Mouse (Mus musculus) testis, postnatal 14 days (tissue): ENCODE data around the gene Asap3.

Experiments used
- DNase-seq: peaks from one replicate; pipeline ENCODE4 v3.0.0; 2021; ENCODE audit warnings: low spot score

Gene Asap3

GRCm38 (mm10) chr4:136181367-136181766, 24.8 kb upstream of the Asap3 start:
- DNase-seq, result no peak

- DNase-seq, result no peak
Observed at GRCm38 (mm10) chr4:136185375-136185774, 20.8 kb upstream of the Asap3 start.

DNA sequence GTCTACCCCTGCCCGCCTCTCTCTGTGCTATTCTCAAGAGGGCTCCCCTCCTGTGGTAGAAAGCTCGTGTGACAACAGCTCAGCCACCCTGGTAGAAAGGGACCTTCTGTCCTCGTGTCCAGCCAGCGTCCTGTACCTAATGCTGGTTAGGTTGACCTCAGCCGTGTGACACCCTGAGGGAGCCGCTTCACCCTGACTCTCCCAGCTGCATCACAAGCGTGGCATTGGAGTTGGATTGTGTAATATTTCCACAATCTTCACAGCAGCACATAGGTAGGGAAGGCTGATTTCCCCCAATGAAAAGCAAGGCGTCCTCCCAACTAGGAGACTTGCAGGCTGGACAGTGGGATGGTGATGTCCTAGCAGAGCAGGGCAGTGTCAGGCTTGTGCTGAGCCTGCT, 19.9 kb upstream of the Asap3 start:
- DNase-seq, result no peak

DNA sequence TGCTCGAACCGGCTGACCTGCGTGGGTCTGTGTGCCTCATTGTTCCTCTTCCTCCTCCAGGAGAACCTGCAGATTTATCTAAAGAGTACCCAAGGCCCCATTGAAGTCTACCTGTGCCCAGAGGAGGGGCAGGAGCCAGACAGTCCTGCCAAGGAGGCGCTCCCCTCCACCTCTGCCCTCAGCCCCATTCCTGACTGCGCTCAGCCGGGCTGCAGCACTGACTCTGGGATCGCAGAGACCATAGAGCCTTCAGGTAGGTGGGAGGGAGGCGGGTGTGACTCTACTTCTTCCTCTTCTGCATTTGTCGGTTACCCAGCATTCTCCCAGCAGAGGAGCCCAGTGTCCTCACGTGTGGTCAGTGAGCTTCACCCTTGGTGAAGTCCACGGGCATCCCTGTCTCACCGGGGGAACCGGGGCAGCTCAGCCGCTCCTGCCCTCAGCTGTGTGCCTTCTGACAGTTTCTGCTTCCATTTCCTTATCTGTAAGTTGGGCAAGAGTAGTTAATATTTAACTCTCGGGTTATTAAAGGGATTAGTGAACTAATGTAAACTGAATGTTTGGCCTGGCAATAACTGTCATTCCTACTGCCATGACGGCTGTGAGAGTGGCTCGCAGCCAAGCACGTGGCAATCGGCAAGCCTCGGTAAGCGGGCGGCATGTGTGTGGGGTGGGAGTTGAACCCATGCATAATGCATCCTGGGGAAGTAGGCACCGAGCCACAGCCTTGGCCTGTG, 19.3 kb upstream of the Asap3 start:
- no peak for DNase-seq

DNA sequence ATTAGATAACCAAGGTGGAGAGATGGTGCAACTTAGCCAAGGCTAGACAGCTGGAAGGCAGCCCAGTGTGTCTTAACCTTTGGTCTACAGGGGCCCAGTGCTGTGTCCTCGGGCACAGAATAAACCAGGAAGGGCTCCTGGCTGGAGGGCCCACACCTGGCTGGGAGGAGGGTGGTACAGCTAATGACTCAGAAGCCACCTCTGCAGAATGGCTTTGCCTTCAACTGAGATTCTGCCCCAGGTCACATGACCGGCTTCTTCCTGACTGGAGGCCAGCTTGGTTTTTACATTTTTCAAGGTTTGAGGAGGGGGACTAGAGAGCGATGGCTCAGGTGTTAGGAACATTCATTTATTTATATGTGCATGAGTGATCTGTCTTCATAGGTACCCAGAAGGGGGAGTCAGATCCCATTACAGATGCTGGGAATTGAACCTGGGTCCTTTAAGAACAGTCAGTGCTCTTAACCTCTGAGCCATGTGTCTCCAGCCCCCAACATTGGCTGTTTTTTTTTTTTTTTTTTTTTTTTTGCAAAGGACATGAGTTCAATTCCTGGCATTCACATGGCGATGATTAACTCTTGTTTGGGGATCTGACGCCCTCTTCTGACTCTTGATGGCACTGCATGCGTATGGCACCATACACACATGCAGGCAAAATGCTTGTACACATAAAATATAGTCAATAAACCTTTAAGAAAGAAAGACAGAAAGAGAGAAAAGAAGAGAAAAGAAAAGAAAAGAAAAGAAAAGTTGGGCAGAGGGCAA, 17.0 kb upstream of the Asap3 start:
- no peak for DNase-seq

- no peak for DNase-seq
Observed at GRCm38 (mm10) chr4:136189912-136190311, 16.3 kb upstream of the Asap3 start.

GRCm38 (mm10) chr4:136193571-136193970, 12.6 kb upstream of the Asap3 start:
- no peak for DNase-seq

DNA sequence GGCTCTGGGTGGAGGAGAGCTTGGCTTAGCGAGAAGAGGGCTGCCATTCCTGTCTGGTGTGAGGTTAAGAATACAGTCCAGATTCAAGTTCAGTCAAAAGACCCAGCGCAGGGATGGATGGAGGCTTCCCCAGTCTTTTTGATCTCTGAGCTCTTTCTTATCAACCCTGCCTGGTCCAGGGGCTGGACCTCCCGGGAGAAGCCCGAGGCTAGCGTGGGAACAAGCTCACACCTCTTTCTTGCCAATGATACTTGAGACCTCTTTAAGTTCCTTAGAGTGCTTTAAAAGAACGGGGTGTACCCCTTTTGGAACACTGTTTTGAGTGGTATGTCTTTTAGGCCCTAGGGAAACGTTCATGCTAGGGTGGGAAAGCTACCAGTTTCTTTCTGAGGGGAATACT, 11.1 kb upstream of the Asap3 start:
- DNase-seq, result no peak

- no peak for DNase-seq
Observed at GRCm38 (mm10) chr4:136195629-136196028, 10.5 kb upstream of the Asap3 start.

- DNase-seq, result no peak
Observed at GRCm38 (mm10) chr4:136196201-136196600, 10.0 kb upstream of the Asap3 start.

- DNase-seq, result no peak
Observed at GRCm38 (mm10) chr4:136198846-136199245, 7.3 kb upstream of the Asap3 start.

- DNase-seq, result no peak
Observed at GRCm38 (mm10) chr4:136199562-136200292, 6.4 kb upstream of the Asap3 start.

DNA sequence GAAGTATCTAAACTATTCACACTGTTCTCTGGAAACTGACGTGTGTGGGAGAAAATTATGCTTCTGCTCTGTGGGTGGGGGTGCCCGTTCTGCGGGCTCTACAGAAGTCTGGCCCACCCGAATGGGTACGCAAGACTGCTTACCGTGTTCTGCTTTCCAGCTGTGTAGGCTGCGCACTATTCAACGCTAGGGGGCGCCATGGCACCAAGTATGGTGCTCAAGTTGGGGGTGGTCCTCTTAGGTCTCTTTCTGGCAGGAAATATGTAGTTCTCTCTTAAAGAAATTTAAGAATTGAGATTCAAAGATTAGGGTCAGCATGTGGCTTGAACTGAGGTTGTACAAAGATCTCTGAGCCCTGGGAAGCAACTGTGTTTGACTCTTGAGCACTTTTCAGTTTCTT, 3.7 kb upstream of the Asap3 start:
- DNase-seq, result peak; percentile 75

- DNase-seq, result no peak
Observed at GRCm38 (mm10) chr4:136204775-136205174, 1.4 kb upstream of the Asap3 start.

- no peak for DNase-seq
Observed at GRCm38 (mm10) chr4:136206943-136207342, 778 bp downstream of the Asap3 start.

- no peak for DNase-seq
Observed at GRCm38 (mm10) chr4:136210931-136211330, 4.8 kb downstream of the Asap3 start.

GRCm38 (mm10) chr4:136213629-136214028, 7.5 kb downstream of the Asap3 start:
- DNase-seq, result no peak

- no peak for DNase-seq
Observed at GRCm38 (mm10) chr4:136214828-136215227, 8.7 kb downstream of the Asap3 start.

GRCm38 (mm10) chr4:136215576-136215975, 9.4 kb downstream of the Asap3 start:
- DNase-seq, result no peak

DNA sequence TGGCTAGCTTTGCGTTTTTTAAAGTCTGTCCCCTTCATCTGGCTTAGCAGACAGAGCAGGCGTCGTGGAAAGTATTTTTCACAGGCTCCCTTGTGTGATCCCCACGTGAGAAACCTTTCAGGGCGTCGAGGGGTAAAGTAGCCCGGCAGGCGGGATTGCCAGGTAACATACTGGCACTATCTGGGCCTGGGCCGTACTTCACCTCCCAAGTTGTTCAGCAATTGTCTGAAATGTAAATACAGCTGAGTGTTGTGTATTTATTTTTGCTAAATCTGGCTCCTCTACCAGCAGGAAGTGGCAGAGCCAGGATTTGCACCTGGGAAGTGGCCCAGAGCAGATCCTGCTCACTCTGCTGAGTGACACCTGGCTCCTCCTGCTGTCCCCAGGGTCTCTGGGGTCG, 10.9 kb downstream of the Asap3 start:
- DNase-seq, result no peak

DNA sequence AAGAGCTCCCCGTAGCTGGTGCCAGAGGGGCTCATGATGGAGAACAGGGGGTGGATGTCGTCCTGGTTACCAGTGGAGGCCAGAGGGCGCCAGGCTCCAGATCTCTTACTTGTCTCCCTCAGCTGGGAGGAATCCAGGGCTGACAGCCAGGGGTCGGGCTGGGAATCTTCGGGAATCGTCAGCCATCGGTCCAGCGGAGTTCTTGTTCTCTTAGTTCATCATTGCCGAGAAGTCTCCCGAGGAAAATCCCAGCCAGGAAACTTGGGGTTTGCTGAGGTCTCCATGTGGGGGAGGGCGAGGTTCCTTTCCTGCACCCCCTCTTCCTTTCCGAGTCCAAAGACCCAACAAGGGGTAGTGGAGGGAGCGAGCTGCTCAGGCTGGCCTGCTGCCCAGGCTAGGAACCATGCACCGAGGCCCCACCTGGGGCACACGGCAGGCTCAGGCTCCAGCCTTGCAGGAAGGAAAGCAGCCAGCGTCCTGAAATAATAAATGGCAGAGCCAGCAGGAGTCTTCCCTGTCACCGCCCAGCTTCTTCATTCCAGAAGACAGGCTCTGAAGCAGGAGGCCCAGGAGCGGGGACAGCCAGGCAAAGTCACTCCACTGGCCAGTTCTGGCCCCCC, 12.5 kb downstream of the Asap3 start:
- peak; percentile 71 for DNase-seq

DNA sequence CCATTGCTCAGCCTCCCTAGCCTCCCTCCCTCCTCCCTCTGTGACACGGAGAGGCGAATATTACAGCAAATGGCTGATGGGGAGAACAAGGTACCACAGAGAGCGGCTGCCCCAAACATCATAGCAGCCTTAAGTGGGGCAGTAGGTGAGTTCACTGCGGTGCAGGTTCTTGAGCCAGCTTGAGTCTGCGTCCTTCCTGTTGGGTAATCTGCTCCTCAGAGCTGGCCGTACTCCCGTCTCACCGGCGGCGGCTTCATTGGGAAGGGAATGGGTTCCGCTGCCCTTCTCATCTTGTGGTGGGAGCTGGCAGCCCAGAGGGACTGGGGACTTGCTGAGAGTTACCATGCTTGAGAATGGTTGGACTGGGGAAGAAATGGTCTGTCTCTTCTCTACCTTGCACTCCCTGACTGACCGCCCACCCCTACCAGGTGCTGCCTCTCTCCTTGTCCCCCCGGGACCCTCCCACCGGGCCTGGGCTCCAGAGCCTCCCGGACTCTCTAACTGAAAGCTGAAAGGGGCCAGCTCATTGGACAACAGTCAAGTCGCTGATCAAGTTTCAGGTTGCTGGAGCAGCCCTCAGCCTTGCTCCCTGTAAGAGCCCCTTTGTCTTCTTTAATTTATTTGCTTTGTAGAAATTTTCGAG, 14.1 kb downstream of the Asap3 start:
- no peak for DNase-seq
